Mouse (Mus musculus): Measurements from ENCODE around the gene Mdfic.

The Mdfic gene

DNA sequence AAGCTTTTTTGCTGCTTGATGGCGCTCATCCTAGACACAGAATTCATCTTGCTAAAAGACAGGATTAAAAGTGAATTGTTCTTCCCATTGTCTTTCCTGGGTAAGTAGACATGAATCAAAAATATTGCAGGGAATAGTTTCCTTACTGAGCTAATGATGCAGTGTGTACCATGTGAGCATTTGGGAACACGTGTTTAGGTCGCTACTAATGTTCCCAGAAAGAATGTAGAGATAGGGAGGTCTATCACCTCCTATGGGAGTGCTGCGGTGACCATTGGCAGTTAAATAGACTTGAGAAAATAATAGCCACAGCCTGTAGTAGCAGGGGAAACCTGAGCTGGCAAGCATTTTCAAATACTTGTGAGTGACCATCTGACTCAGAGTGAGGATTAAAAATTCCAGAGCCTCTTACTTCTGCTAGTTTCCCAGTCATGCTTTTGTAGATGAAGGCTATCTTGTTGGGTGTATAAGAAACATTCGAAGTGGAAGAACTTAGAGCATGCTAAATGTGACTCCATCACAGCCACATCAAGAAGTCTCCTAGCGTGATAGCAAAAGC, 22.2 kb downstream of the Mdfic start:
- DNase-seq, result no peak

DNA sequence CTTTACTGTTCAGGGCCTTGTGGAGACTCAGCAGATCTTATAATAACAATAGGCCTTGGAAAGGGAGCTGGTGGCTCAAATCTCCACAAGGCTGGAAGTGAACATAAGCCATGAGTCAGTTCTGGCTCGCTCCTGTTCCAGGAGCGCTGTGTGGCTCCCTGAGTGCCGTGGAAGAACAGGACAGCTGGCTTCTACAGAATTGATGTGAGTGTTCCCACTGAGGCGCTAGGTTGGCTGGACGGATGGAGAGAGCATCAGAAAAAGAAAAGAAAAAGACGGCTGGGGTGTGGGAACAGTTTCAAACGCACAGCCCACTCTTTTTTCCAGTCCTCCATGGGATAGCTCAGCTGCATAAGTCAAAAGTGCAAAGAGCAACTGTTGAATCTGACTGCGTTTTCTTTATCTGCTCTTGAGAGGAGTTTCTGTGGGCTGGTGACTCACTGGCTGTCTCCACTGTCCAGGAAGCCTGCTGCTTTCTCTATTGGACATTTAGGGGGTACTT, 22.9 kb downstream of the Mdfic start:
- DNase-seq, result no peak

- peak; percentile 14 for DNase-seq
Measured at GRCm38 (mm10) chr6:15743793-15744192, 23.3 kb downstream of the Mdfic start.

GRCm38 (mm10) chr6:15745313-15745712, 24.9 kb downstream of the Mdfic start:
- no peak for DNase-seq

GRCm38 (mm10) chr6:15745891-15746290, 25.4 kb downstream of the Mdfic start:
- DNase-seq, result no peak

DNA sequence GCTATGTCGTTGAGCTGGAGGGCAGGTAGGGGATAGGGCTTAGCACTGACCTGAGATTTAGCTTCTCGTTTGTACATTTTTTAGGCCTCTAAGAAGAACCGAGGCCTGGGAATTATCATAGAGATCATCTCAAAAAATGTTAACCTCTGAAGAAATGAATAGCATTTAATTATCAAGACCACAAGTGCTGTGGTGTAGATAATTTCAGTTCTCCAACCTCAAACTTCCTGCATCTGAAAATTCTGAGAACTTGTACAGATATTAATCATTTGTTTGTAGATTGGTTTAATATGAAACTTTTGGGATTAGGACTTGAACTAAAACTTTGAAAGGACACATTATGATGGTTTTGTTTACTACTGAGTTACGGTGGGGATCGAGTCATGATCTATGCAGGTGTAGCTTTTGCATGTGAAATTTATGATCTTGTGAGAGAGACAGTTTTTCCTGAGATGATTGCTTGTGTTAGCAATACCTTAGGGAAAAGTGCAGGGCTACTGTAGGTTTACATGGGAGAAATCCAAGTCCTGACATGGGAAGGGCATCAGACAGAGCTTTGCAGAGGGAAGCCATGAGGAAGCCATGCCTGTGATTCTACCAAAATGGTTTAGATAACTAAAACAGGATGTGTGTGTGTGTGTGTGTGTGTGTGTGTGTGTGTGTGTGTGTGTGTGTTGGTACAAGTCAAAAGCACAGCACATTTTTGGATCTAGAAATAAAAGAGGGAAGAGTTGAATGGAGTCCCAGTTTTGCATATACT, 27.1 kb downstream of the Mdfic start:
- no peak for DNase-seq

DNA sequence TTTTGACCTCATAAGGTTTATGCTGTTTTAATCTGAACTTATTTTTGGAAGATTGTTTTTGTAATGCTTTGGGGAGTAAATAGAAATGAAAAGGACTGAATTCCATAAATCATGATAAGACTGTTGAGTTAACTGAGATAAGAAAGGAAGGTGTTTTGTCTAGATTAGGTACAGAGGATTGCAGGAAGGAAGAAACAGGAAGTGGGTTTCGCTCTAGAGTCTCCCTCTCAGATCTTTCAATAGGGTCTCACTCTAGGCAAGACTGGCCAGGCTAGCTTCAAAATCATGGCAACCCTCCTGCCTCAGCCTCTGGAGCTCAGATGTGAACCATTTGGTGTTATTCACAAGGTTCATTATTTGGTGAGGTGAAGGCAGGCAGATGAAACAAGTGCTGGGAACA, 27.8 kb downstream of the Mdfic start:
- no peak for DNase-seq

- DNase-seq, result no peak
Measured at GRCm38 (mm10) chr6:15748943-15749342, 28.5 kb downstream of the Mdfic start.

- DNase-seq, result no peak
Measured at GRCm38 (mm10) chr6:15750101-15750500, 29.6 kb downstream of the Mdfic start.

DNA sequence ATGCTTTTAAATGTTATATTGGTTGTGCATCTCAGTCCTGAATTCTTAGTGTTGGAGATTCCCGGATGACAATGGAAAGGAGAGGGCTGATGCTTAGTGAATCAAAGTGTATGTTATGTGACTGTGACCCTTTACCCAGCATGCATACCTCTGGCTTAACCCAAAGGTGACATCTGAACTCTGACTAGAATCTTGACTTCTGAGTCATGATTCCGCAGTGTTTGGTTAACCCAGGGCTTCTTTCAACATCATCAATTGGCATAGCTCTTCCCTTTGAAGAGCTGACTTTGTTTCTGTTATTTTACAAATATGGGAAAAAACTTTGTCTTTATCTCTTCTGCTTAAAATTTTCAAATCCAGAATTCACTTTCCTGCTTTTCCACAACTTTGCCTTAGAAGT, 30.9 kb downstream of the Mdfic start:
- DNase-seq, result no peak

DNA sequence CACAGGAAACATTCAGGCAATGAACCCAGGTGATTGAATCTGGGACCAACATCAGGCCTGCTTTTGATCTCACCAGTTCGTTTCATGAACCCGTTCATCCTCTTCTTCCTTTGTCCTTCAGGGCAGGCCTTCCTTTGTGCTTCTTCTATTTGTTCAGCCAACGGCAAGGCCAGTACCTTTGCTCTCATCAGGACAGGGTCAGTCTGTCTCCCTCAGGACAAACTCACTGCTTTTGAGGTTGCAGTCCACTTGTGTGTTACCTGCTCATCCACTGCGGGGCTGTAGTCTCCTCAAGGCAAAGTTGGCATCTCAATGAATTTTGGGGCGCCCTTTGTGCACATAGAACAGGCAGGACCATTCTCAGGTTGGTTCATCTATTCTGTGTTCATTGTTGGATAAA, 31.7 kb downstream of the Mdfic start:
- DNase-seq, result no peak

- DNase-seq, result no peak
Measured at GRCm38 (mm10) chr6:15753208-15753607, 32.7 kb downstream of the Mdfic start.

DNA sequence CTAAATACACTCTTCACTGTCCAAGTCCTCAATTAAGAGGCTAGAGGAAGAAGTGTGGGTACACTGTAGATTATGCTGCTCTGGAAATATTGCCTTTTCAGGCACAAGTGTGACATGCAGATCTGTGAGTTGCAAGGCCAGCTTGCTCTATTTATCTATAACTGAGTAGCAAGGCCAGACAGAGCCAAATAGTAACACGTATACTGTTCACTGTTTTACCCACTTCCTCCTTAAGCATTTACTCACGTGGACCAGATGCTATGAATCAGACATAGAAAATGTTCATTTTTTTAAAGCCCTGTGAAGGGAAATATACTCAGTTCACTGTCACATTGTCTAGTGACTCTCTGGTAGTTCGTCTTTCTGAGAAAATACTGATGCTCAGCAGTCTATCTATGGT, 37.9 kb downstream of the Mdfic start:
- DNase-seq, result no peak

DNA sequence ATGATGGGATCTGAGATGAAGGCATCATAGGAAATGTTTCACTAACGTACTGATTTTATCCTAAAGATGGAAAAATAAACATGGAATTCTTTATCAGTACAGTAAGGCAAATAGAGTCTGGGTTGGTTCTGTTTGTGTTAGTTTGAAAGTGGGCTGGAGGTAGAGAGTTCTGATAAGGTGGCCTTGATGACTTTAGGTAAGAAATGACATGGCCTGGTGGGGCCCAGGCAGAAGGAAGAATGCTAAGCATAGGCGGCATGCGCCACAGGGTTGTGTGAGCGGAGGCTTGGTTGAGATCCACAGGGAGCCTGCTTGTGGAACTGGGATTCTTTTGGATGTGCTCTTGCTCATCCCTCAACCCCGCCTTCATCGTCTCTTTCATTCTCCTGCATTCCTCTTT, 40.3 kb downstream of the Mdfic start:
- DNase-seq, result no peak

GRCm38 (mm10) chr6:15764039-15764438, 43.6 kb downstream of the Mdfic start:
- DNase-seq, result no peak

DNA sequence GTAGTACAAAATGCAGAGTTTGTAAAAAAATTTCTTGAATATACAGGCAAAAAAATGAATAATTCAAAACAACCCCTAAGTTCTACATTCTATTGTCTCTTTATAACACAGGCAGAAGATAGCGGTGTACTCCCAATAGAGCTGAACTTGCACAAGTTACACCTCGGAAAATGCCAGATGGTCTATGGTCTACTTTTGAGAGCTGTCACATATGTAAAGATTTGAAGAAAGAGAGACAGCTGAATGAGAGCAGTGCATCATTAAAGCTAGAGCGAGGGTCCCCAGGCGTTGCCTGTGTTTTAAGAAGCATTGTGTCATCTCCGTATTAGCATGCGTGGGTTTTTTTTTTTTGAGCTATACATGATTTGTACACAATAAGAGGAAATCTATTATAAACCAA, 47.0 kb downstream of the Mdfic start:
- DNase-seq, result no peak

- DNase-seq, result no peak
Measured at GRCm38 (mm10) chr6:15770128-15770527, 49.7 kb downstream of the Mdfic start.

DNA sequence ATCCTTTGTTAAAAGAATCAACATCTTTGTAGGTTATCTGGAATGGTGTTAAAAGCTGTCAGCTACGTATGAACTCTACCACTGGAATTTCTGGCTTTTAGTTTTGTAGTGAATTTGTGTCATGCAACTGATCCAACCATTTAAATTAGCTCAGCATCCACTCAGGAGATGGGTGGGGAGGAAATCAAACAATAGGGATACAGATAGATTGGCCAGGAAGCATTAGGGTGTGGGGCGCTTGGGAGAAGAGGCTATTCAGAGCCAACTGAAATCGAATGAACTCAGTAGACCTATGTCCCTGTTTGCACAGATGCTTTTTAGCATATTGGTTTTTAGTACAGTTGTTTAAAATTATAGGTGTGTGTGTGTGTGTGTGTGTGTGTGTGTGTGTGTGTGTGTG, 56.6 kb downstream of the Mdfic start:
- no peak for DNase-seq

DNA sequence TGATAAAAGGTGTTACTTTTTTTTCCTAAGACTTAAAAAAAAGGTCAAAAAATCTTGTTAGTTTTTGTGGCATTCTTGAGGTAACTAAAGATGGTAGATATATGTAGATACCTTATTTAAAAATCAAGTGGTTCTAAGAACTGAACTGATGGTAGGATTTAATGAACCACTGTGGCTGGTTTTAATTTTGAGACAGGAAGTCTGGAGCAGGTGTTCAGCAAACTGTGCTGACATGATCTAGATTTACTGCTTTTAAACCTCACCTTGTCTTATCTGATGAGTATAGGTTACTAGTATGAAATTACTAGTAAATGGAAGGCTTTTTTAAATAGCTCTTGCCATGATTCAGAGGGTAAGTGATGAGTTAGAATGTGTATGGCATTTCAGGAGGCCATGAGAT, 59.7 kb downstream of the Mdfic start:
- DNase-seq, result no peak

- DNase-seq, result no peak
Measured at GRCm38 (mm10) chr6:15780688-15781087, 60.2 kb downstream of the Mdfic start.

GRCm38 (mm10) chr6:15789523-15790500, 69.4 kb downstream of the Mdfic start:
- peak; percentile 71 for DNase-seq

- peak; percentile 35 for DNase-seq
Measured at GRCm38 (mm10) chr6:15792680-15793601, 72.5 kb downstream of the Mdfic start.

All from embryo, embryonic 11 days (tissue).